Mouse (Mus musculus) right cerebral cortex, postnatal 25 days (tissue): Measurements from ENCODE around the gene Lrch1.

ENCODE experiments used
- DNase-seq: peaks from one replicate; pipeline ENCODE4 v3.0.0; 2022

The Lrch1 gene

GRCm38 (mm10) chr14:74847311-74848133 is 100.2 kb downstream of the Lrch1 start:
- no peak for DNase-seq

- DNase-seq, result no peak
Observed at GRCm38 (mm10) chr14:74846668-74847067, 101.0 kb downstream of the Lrch1 start.

GRCm38 (mm10) chr14:74845661-74846274 is 101.9 kb downstream of the Lrch1 start:
- no peak for DNase-seq

GRCm38 (mm10) chr14:74841708-74842107 is 106.0 kb downstream of the Lrch1 start:
- DNase-seq, result no peak

- no peak for DNase-seq
Observed at GRCm38 (mm10) chr14:74841297-74841696, 106.4 kb downstream of the Lrch1 start.

GRCm38 (mm10) chr14:74840820-74841219 is 106.9 kb downstream of the Lrch1 start:
- DNase-seq, result no peak

- DNase-seq, result no peak
Observed at GRCm38 (mm10) chr14:74840328-74840727, 107.3 kb downstream of the Lrch1 start.

- DNase-seq, result no peak
Observed at GRCm38 (mm10) chr14:74838816-74839215, 108.9 kb downstream of the Lrch1 start.

GRCm38 (mm10) chr14:74835010-74835409 is 112.7 kb downstream of the Lrch1 start:
- no peak for DNase-seq

GRCm38 (mm10) chr14:74834215-74834614 is 113.5 kb downstream of the Lrch1 start:
- no peak for DNase-seq

GRCm38 (mm10) chr14:74831653-74832052 is 116.0 kb downstream of the Lrch1 start:
- no peak for DNase-seq

- no peak for DNase-seq
Observed at GRCm38 (mm10) chr14:74831050-74831449, 116.6 kb downstream of the Lrch1 start.

- no peak for DNase-seq
Observed at GRCm38 (mm10) chr14:74830591-74830990, 117.1 kb downstream of the Lrch1 start.

- DNase-seq, result no peak
Observed at GRCm38 (mm10) chr14:74822757-74823680, 124.7 kb downstream of the Lrch1 start.

GRCm38 (mm10) chr14:74822048-74822447 is 125.6 kb downstream of the Lrch1 start:
- DNase-seq, result no peak

GRCm38 (mm10) chr14:74820180-74820813 is 127.4 kb downstream of the Lrch1 start:
- DNase-seq, result no peak

GRCm38 (mm10) chr14:74816705-74817104 is 131.0 kb downstream of the Lrch1 start:
- no peak for DNase-seq

- DNase-seq, result no peak
Observed at GRCm38 (mm10) chr14:74814848-74815789, 132.6 kb downstream of the Lrch1 start.

GRCm38 (mm10) chr14:74811617-74812016 is 136.1 kb downstream of the Lrch1 start:
- DNase-seq, result no peak

- DNase-seq, result no peak
Observed at GRCm38 (mm10) chr14:74801961-74802360, 145.7 kb downstream of the Lrch1 start.

GRCm38 (mm10) chr14:74798063-74798890 is 149.4 kb downstream of the Lrch1 start:
- no peak for DNase-seq
